Mouse (Mus musculus) megakaryocyte, embryonic 14.5 days (primary cell): Measurements from ENCODE around the gene Acta2. TPM values are rescaled to one million over a fixed set of nuclear protein-coding genes. Genes with fewer than 3 reads are reported as not detected.

Experiments used
- H3K27me3 ChIP-seq: replicated peaks from 2 replicates; pipeline ENCODE3; 2012; ENCODE audit warnings: inconsistent platforms
- H3K36me3 ChIP-seq: replicated peaks from 2 replicates; pipeline ENCODE3; 2012; ENCODE audit warnings: low read length, inconsistent platforms, mixed read lengths
- H3K4me1 ChIP-seq: 2 replicates; pipeline ENCODE4 v1.6.1; 2012; ENCODE audit warnings: inconsistent platforms
- H3K4me3 ChIP-seq: replicated peaks from 2 replicates; pipeline ENCODE3; 2012; ENCODE audit warnings: moderate library complexity, mild to moderate bottlenecking, inconsistent platforms
- H3K9me3 ChIP-seq: 2 replicates; pipeline ENCODE4 v1.6.1; 2012; ENCODE audit warnings: inconsistent platforms
- FLI1 ChIP-seq: IDR thresholded peaks from 2 replicates; pipeline ENCODE4 v1.6.1; 2012; ENCODE audit warnings: low read length, inconsistent platforms, mixed read lengths
- GATA1 ChIP-seq: IDR thresholded peaks from 3 replicates; pipeline ENCODE4 v1.6.1; 2012; ENCODE audit warnings: mixed read lengths, low read length, inconsistent platforms, borderline replicate concordance
- polyA plus RNA-seq: library from polyadenylated mRNA; stranded (reverse); fragments of >175 nt; gene quantifications from 2 replicates; pipeline ENCODE4 v1.2.3, GENCODE M21; 2012; ENCODE audit warnings: low replicate concordance; ENCODE audit not compliant: insufficient read depth

Acta2 gene
- polyA plus RNA-seq, 1 experiment: not detected

GRCm38 (mm10) chr19:34231596-34231995, 23.8 kb downstream of the Acta2 start:
- peaks cover 46% of the 10 kb centered on the region for H3K36me3 ChIP-seq
- no peaks in the 10 kb centered on the region for H3K4me1 ChIP-seq
- no peak for TF ChIP-seq FLI1
- TF ChIP-seq GATA1: no peak
- H3K4me3 ChIP-seq: no peak overlapping the region
- no peaks in the 10 kb centered on the region for H3K9me3 ChIP-seq
- no peaks in the 10 kb centered on the region for H3K27me3 ChIP-seq

DNA sequence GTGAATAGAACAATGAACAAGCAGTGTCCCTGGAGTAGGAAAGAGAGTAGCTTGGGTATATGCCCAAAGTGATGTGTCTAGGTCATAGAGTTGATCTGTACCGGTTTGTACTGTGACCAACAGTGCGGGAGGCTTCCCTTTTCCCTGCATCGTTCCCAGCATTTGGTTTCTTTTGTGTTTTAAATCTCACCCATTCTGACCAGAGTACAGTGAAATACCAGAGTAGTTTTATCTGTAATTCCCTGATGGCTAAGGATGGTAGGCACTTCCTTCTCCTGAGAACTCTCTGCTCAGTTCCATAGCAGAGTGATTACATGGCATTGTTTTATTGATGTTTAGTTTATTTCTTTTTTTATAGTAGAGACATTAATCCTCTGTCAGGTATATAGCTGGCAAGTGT, 32.6 kb downstream of the Acta2 start:
- H3K36me3 ChIP-seq: peaks cover 27% of the 10 kb centered on the region
- H3K27me3 ChIP-seq: no peaks in the 10 kb centered on the region
- no peaks in the 10 kb centered on the region for H3K9me3 ChIP-seq
- TF ChIP-seq GATA1 (no peak), FLI1 (no peak)
- H3K4me3 ChIP-seq: no peak overlapping the region
- H3K4me1 ChIP-seq: peaks cover 18% of the 10 kb centered on the region

DNA sequence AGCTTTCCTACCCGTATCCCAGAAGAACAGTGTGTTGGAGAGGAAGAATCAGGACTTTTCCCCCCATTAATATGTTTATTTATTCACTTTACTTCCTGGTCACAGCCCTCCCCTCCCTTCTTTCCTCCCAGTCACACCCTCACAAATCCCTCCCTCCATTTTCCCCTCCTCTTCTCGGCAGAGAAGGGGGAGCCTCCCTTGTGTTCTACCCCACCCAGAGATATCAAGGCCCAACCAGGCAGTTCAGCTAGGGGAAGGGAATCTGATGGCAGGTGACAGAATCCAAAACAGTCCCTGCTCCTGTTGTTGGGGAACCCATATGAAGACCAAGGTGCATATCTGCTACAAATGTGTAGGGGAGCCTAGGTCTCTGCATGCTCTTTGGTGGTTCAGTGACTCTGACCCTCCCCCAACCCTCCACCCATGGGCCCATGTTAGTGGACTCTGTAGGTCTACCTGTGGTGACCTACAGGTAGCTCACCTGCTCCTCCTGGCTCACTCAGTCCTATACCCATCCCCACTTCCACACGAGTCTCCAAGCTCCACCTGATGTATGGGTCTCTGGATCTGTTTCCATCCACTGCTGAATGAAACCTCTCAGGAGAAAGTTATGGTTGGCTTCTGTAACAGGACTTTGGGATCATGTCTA, 34.5 kb downstream of the Acta2 start:
- peaks cover 22% of the 10 kb centered on the region for H3K4me1 ChIP-seq
- TF ChIP-seq GATA1 (no peak), FLI1 (no peak)
- H3K4me3 ChIP-seq: no peak overlapping the region
- H3K36me3 ChIP-seq: peaks cover 18% of the 10 kb centered on the region
- no peaks in the 10 kb centered on the region for H3K9me3 ChIP-seq
- no peaks in the 10 kb centered on the region for H3K27me3 ChIP-seq

DNA sequence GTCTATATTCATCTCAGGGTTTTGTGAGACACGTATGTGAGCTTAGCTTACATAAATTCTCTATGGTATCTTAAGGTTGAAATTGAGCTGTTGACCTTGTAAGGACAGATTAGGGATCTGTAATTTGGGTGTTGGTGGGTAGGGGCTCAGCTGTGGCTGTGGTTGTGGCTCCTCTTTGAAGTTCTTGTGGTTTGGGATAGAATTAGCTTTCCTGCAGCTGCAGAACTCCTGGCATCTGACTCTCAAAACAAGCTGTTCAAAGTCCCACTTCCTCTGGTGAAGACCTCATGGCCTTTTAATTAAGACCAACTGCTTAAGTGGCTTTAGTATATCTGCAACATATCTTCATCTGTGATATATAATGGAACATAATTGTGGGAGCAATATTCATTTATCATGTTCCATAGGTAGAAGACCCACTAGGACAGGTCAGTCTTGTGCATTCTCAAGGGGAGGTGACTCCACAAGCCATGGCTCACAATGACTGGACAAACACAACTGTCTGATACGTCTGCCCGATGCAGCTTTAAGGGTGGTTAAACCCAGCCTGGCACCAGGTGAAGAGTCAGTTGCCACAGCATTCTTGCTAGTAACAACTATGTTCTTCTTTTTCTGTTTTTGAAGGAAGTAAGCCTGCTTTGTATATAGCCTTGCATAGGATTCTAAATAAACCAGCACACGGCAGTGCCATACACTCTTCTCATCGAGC, 36.0 kb downstream of the Acta2 start:
- Histone ChIP-seq H3K27me3 (no peaks in the 10 kb centered on the region), H3K9me3 (no peaks in the 10 kb centered on the region)
- TF ChIP-seq GATA1 (no peak), FLI1 (no peak)

DNA sequence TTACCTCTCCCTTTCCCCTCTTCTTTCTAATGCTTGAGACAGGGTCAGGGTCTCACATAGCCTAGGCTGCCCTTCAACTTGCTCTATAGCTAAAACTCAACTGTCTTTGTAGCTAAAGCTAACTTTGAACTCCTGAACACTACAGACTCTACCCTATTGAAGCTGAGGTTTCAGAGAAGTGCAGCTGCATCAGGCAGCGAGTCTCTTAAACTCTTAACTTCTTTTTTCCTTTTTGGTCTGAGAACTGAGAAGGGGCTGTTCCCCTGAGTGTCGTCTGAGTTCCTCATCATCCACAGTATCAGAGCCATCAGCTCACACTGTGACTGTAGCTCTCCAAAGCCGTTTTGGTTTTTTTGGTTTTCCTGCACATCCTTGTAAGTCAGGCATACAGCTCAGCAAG, 37.6 kb downstream of the Acta2 start:
- Histone ChIP-seq H3K4me1 (peaks cover 35% of the 10 kb centered on the region), H3K9me3 (no peaks in the 10 kb centered on the region), H3K27me3 (no peaks in the 10 kb centered on the region), H3K36me3 (peaks cover 25% of the 10 kb centered on the region), H3K4me3 (no peak overlapping the region)
- TF ChIP-seq FLI1 (no peak), GATA1 (no peak)

More for the DNA sequence above, 36.0 kb downstream of the Acta2 start:
- Histone ChIP-seq H3K4me1 (peaks cover 30% of the 10 kb centered on the region), H3K36me3 (peaks cover 21% of the 10 kb centered on the region), H3K4me3 (no peak overlapping the region)

- H3K9me3 ChIP-seq: no peaks in the 10 kb centered on the region
Observed at GRCm38 (mm10) chr19:34216956-34217355, 38.4 kb downstream of the Acta2 start.

GRCm38 (mm10) chr19:34214136-34214535, 41.3 kb downstream of the Acta2 start:
- Histone ChIP-seq H3K4me3 (no peak overlapping the region), H3K4me1 (peaks cover 24% of the 10 kb centered on the region), H3K9me3 (no peaks in the 10 kb centered on the region), H3K36me3 (peaks cover 7% of the 10 kb centered on the region), H3K27me3 (no peaks in the 10 kb centered on the region)
- TF ChIP-seq FLI1 (no peak), GATA1 (no peak)

More at GRCm38 (mm10) chr19:34216956-34217355, 38.4 kb downstream of the Acta2 start:
- Histone ChIP-seq H3K27me3 (no peaks in the 10 kb centered on the region), H3K4me1 (peaks cover 35% of the 10 kb centered on the region), H3K36me3 (peaks cover 25% of the 10 kb centered on the region), H3K4me3 (no peak overlapping the region)
- TF ChIP-seq GATA1 (no peak), FLI1 (no peak)

DNA sequence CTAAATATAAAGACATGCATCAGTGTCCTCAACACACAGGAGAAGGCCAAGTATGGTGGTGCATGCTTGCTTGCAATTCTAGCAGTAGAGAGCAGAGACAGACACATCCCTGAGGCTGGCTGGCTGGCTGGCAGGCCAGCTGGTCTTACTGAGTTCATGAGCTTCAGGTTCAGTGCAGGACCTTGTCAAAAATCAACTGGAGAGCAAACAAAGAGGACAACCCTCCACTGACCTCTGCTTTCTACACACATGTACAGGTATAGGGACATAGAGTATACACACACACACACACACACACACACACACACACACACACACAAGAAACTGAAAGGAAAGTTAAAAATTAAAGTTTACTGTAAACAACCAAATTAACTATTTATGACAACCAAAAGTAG, 42.1 kb downstream of the Acta2 start:
- no peak for TF ChIP-seq GATA1
- no peak for TF ChIP-seq FLI1
- Histone ChIP-seq H3K27me3 (no peaks in the 10 kb centered on the region), H3K4me1 (peaks cover 22% of the 10 kb centered on the region), H3K36me3 (peaks cover 7% of the 10 kb centered on the region), H3K4me3 (no peak overlapping the region), H3K9me3 (no peaks in the 10 kb centered on the region)

- H3K4me3 ChIP-seq: no peak overlapping the region
- no peaks in the 10 kb centered on the region for H3K27me3 ChIP-seq
- no peaks in the 10 kb centered on the region for H3K9me3 ChIP-seq
- TF ChIP-seq FLI1 (no peak), GATA1 (no peak)
- H3K4me1 ChIP-seq: peaks cover 16% of the 10 kb centered on the region
- peaks cover 7% of the 10 kb centered on the region for H3K36me3 ChIP-seq
Observed at GRCm38 (mm10) chr19:34212489-34213250, 42.7 kb downstream of the Acta2 start.

- H3K36me3 ChIP-seq: peaks cover 7% of the 10 kb centered on the region
- peaks cover 12% of the 10 kb centered on the region for H3K4me1 ChIP-seq
- no peaks in the 10 kb centered on the region for H3K27me3 ChIP-seq
- no peak overlapping the region for H3K4me3 ChIP-seq
- TF ChIP-seq FLI1 (no peak), GATA1 (no peak)
- H3K9me3 ChIP-seq: no peaks in the 10 kb centered on the region
Observed at GRCm38 (mm10) chr19:34210841-34211240, 44.5 kb downstream of the Acta2 start.
